Mouse (Mus musculus) cerebellum, postnatal 14 days (tissue): ENCODE data around the gene Adap1.

Experiments used
- DNase-seq, 2 experiments: peaks; one replicate each; pipeline ENCODE4 v3.0.0; 2021; ENCODE audit warnings: mixed read lengths in 2 of 2

Gene Adap1

GRCm38 (mm10) chr5:139247767-139248166 is 77.7 kb downstream of the Adap1 start:
- DNase-seq: no peak

DNA sequence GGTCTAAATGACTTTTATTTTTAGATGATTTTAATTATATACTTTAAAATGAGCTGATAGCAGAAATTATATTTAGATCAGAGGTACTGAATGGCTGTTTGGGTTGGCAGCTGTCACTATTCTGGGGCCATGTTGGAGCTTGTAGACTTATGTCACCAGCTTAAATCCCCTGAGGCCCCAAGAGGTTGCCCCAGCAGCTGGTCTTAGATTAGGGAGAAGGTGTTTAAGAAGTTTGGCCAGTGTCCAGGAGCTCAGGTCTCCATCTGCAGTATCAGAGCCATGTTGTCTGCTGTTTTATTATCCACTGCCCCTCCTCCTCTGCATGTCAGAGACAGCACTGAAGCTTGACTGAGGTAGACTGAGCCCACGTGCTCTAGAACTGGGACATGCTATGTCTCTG is 82.0 kb downstream of the Adap1 start:
- no peak for DNase-seq

GRCm38 (mm10) chr5:139241022-139241761 is 84.2 kb downstream of the Adap1 start:
- no peak for DNase-seq

DNA sequence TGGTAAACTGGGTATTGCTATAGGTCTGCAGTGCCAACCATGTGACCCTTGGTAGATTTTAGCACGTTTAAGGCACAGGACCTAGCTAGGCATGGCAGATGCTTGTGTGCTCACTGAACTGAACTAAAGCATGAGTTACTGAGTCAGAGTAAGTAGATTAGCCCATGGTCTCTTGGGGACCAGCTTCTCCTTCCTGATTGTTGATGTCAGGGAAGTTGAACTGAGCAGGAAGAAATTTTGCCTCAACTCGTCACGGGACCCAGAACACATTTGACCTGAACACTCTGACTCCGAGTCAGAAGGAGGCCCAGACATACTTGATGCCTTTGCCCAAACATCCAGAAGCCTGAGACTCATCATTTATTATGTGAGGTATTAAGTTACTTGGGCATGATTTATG is 88.0 kb downstream of the Adap1 start:
- DNase-seq: no peak

- DNase-seq: no peak
Measured at GRCm38 (mm10) chr5:139234423-139234822, 91.0 kb downstream of the Adap1 start.

- DNase-seq: no peak
Measured at GRCm38 (mm10) chr5:139232083-139232482, 93.3 kb downstream of the Adap1 start.

GRCm38 (mm10) chr5:139229716-139230115 is 95.7 kb downstream of the Adap1 start:
- DNase-seq: no peak

DNA sequence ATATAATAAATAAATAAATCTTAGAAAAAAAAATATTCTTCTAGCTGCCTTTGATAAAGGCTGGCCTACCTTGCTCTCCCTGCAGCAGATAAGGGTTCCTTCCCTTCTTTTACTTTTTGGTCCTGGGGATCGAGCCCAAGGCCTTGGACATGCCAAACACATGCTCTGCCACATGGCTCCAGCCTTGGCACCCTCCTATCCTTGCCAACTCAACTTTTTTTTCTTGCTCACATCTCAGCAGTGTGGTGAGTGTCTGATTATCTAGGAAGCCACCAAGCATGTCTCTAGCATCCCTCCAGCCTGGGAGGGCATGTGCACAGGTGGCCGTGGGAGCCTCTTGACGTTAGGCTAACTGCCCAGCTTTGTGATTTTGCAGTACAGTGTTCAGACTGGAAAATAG is 97.1 kb downstream of the Adap1 start:
- no peak for DNase-seq

- no peak for DNase-seq
Measured at GRCm38 (mm10) chr5:139227645-139228044, 97.8 kb downstream of the Adap1 start.

DNA sequence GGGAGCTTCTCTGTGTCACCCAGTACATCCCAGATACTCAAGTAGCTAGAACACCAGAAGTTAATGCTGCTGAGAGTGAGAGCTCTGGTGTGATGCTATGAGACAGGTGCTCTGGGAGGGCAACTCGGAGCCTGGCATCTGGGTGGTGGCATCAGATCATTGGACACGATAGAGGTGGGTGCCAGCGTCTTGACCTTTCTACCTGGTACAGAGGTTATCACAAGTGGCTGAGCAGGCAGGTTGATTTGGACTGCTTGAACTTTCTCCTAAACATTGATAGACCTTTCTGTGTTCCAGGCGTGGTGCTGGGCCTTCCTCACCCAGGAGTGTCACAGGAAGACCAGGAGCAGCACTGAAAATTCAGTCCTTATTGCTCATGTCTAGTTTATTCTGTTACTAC is 98.2 kb downstream of the Adap1 start:
- DNase-seq: no peak

DNA sequence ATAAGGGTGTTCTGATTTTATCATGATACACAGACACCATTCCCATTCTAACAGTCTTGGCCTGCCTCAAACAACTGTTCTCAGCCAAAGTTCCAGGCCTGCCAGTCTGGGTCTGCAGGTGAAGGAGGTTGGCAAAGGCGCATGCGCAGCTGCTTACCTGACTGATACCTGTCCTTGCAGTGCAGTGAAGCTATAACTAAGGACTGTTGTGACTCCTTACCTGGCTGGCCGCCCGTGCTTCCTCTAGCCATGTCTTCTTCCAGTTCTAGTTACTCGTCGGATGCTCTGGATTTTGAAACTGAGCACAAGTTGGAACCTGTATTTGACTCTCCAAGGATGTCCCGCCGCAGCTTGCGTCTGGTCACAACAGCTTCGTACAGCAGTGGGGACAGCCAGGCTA is 102.1 kb downstream of the Adap1 start:
- DNase-seq: no peak
